Mouse (Mus musculus) G1E-ER4 (cell line): Measurements from ENCODE around the gene Stx5a. TPM values are rescaled to one million over a fixed set of nuclear protein-coding genes. Genes with fewer than 3 reads are reported as not detected.

Experiments
- GATA1 ChIP-seq: IDR thresholded peaks from one replicate; pipeline ENCODE4 v1.8.0; 2012; ENCODE audit warnings: low read length, inconsistent platforms
- polyA plus RNA-seq: library from polyadenylated mRNA; stranded (reverse); fragments of >175 nt; gene quantifications from 2 replicates; pipeline ENCODE4 v1.2.3, GENCODE M21; 2012

Gene Stx5a
- polyA plus RNA-seq, 1 experiment: 17.1 TPM

- TF ChIP-seq GATA1: no peak
Measured at GRCm38 (mm10) chr19:8726609-8727390, 14.4 kb upstream of the Stx5a start.

- TF ChIP-seq GATA1: no peak
Measured at GRCm38 (mm10) chr19:8727495-8728114, 13.6 kb upstream of the Stx5a start.

GRCm38 (mm10) chr19:8734334-8734733, 6.9 kb upstream of the Stx5a start:
- no peak for TF ChIP-seq GATA1

- TF ChIP-seq GATA1: no peak
Measured at GRCm38 (mm10) chr19:8735389-8736159, 5.6 kb upstream of the Stx5a start, which contains the start of gene Wdr74. Gene Wdr74, plus strand, starts transcription at chr19:8735827.

GRCm38 (mm10) chr19:8736160-8736467, 5.1 kb upstream of the Stx5a start:
- no peak for TF ChIP-seq GATA1

- no peak for TF ChIP-seq GATA1
Measured at GRCm38 (mm10) chr19:8738911-8739310, 2.3 kb upstream of the Stx5a start.

GRCm38 (mm10) chr19:8739646-8740045, 1.6 kb upstream of the Stx5a start:
- TF ChIP-seq GATA1: no peak

- no peak for TF ChIP-seq GATA1
Measured at GRCm38 (mm10) chr19:8740603-8741002, 610 bp upstream of the Stx5a start, which contains the start of gene 1700092M07Rik. Gene 1700092M07Rik, plus strand, starts transcription at chr19:8740718.

GRCm38 (mm10) chr19:8742176-8742575, 963 bp downstream of the Stx5a start:
- no peak for TF ChIP-seq GATA1

GRCm38 (mm10) chr19:8745382-8745781, 4.2 kb downstream of the Stx5a start:
- TF ChIP-seq GATA1: no peak

- no peak for TF ChIP-seq GATA1
Measured at GRCm38 (mm10) chr19:8747368-8747767, 6.2 kb downstream of the Stx5a start.

- TF ChIP-seq GATA1: no peak
Measured at GRCm38 (mm10) chr19:8755652-8756051, 14.4 kb downstream of the Stx5a start.

- TF ChIP-seq GATA1: no peak
Measured at GRCm38 (mm10) chr19:8756635-8757387, 15.6 kb downstream of the Stx5a start, which contains the start of gene Nxf1. Gene Nxf1, plus strand, starts transcription at chr19:8757073.

GRCm38 (mm10) chr19:8757471-8757998, 16.3 kb downstream of the Stx5a start:
- no peak for TF ChIP-seq GATA1

- TF ChIP-seq GATA1: no peak
Measured at GRCm38 (mm10) chr19:8758899-8759298, 17.7 kb downstream of the Stx5a start.
